8 mouse cellular contexts compared by ENCODE assay signal in genomic region chr19:46317546-46317885, GRCm38 (mm10). TPM values are rescaled to one million over a fixed set of nuclear protein-coding genes. Genes with fewer than 3 reads are reported as not detected.
A peak's percentile ranks its signal among the peaks of the same experiment; 100 is the strongest.
DNase-seq lines count a peak whose midpoint lies in the region; ATAC-seq and TF ChIP-seq lines count a peak whose summit lies in the region.

No protein-coding gene starts in this region.

- H3K27ac ChIP-seq in forebrain, embryonic 10.5 days = no peak overlapping the region
- peak overlapping the region; percentile 62; the same call in 1 of the 2 replicates for H3K27ac ChIP-seq in intestine, postnatal 0 days (ENCODE audit: low read depth, low read length)

- no peaks in the 10 kb centered on the region for H3K36me3 ChIP-seq in forebrain, embryonic 10.5 days (replicated peaks)
- no peaks in the 10 kb centered on the region; the same call in 1 of the 2 replicates for H3K36me3 ChIP-seq in intestine, postnatal 0 days (ENCODE audit: control insufficient read depth, insufficient read depth)
- no peaks in the 10 kb centered on the region for H3K36me3 ChIP-seq in myocyte (ENCODE audit: control insufficient read depth, insufficient read depth)

- WGBS in forebrain, embryonic 10.5 days = 1% methylated on average over 48 of the region's 48 CpGs
- WGBS in intestine, postnatal 0 days = 2% methylated on average over 39 of the region's 48 CpGs

- H3K4me3 ChIP-seq in forebrain, embryonic 10.5 days = peak overlapping the region; percentile 46
- H3K4me3 ChIP-seq in intestine, postnatal 0 days (ENCODE audit: low read depth, low read length) = peak overlapping the region; percentile 39
- H3K4me3 ChIP-seq in myocyte = no peak overlapping the region

- no peak overlapping the region for H3ac ChIP-seq in myocyte (ENCODE audit: control insufficient read depth, insufficient read length)

- TF ChIP-seq CTCF in intestine, postnatal 0 days (IDR thresholded peaks at IDR 0.05; ENCODE audit: low read depth) = no peak

- no peaks in the 10 kb centered on the region for H3K9me3 ChIP-seq in forebrain, embryonic 10.5 days
- H3K9me3 ChIP-seq in intestine, postnatal 0 days (ENCODE audit: control insufficient read depth) = no peaks in the 10 kb centered on the region

- DNase-seq in adrenal gland, adult 2 months = peak; percentile 4
- no peak for DNase-seq in adrenal gland, postnatal 14 days
- DNase-seq in left cerebral cortex, postnatal 4 days = peak; percentile 8
- DNase-seq in left cerebral cortex, postnatal 25 days (ENCODE audit: low spot score in 2 of 2) = no peak
- no peak for DNase-seq in forebrain, embryonic 10.5 days (ENCODE audit: extremely low spot score, low spot score)
- DNase-seq in thymus, postnatal 10 days (ENCODE audit: low spot score in 2 of 2) = no peak

- peak overlapping the region; percentile 66 for H3K4me2 ChIP-seq in intestine, postnatal 0 days (replicated peaks; ENCODE audit: low read depth)
- peak overlapping the region; percentile 18 for H3K4me2 ChIP-seq in myocyte (ENCODE audit: low read depth)

- H3K4me1 ChIP-seq in forebrain, embryonic 10.5 days = peaks cover 69% of the 10 kb centered on the region
- 0 out of 2 replicates have a peak, but pooled peaks cover 2% of the 10 kb centered on the region for H3K4me1 ChIP-seq in intestine, postnatal 0 days (replicated peaks; ENCODE audit: control insufficient read depth, insufficient read depth, low read length)

- peaks cover 100% of the 10 kb centered on the region for H3K27me3 ChIP-seq in forebrain, embryonic 10.5 days (ENCODE audit: poor library complexity, severe bottlenecking)
- peaks cover 62% of the 10 kb centered on the region for H3K27me3 ChIP-seq in intestine, postnatal 0 days (replicated peaks; ENCODE audit: control insufficient read depth, insufficient read depth, low read length)
- peaks cover 31% of the 10 kb centered on the region for H3K27me3 ChIP-seq in myocyte (ENCODE audit: control insufficient read depth, insufficient read depth, insufficient read length)

- 0 out of 2 replicates have a peak, but pooled peaks have one; percentile 0 for ATAC-seq in intestine, postnatal 0 days

- intact Hi-C loops in left cerebral cortex, postnatal 4 days (cut with DNase I) = no loop called here
- intact Hi-C loops in left cerebral cortex, postnatal 25 days (cut with DNase I) = loop anchor here (5.0 kb wide), 1 partner anchor 50 kb away; no protein-coding TSS in a partner anchor

- TF ChIP-seq POLR2A in myocyte (IDR thresholded peaks at IDR 0.05; ENCODE audit: insufficient read length, low read depth) = no peak

- H3K9ac ChIP-seq in intestine, postnatal 0 days (ENCODE audit: low read depth, low read length) = peak overlapping the region; percentile 40

- no peaks in the 10 kb centered on the region for H3K79me2 ChIP-seq in myocyte (ENCODE audit: control insufficient read depth, insufficient read depth)

TF ChIP-seq in myocyte, 11 proteins besides CTCF, POLR2A, EP300 and RAD21:
- no peak for TF ChIP-seq USF1 (IDR thresholded peaks at IDR 0.05; ENCODE audit: low read depth)
- TF ChIP-seq CEBPB (IDR thresholded peaks at IDR 0.05; ENCODE audit: insufficient read depth, poor library complexity, severe bottlenecking) = no peak
- no peak for TF ChIP-seq MAX (IDR thresholded peaks at IDR 0.05; ENCODE audit: low read depth)
- no peak for TF ChIP-seq MYOD1 (IDR thresholded peaks at IDR 0.05; ENCODE audit: control insufficient read depth in 1 of 3, insufficient read length in 2 of 3, low read depth in 2 of 3)
- TF ChIP-seq MYOG (IDR thresholded peaks at IDR 0.05; ENCODE audit: control insufficient read depth in 1 of 3, insufficient read depth in 1 of 3, insufficient read length in 2 of 3, low read depth in 2 of 3) = no peak
- TF ChIP-seq TCF3 (IDR thresholded peaks at IDR 0.05; ENCODE audit: insufficient read length, low read depth) = no peak
- no peak for TF ChIP-seq POLR2AphosphoS2 (IDR thresholded peaks at IDR 0.05; ENCODE audit: insufficient read length, low read depth)
- no peak for TF ChIP-seq REST (IDR thresholded peaks at IDR 0.05; ENCODE audit: insufficient read depth, insufficient read length)
- no peak for TF ChIP-seq E2F4 (IDR thresholded peaks at IDR 0.05; ENCODE audit: insufficient read depth)
- TF ChIP-seq TCF12 (IDR thresholded peaks at IDR 0.05; ENCODE audit: insufficient read depth, poor library complexity, severe bottlenecking) = no peak
- no peak for TF ChIP-seq SRF (IDR thresholded peaks at IDR 0.05; ENCODE audit: control insufficient read depth, insufficient read length, low read depth)
TF ChIP-seq in myocyte: peak in this region for 0.

RNA-seq across cellular contexts. Expression of gene Psd, which starts 9.4 kb away (rescaled TPM):
- total RNA-seq in adrenal gland, adult 2 months (2021) = 1 to 10 TPM; 7.3 to 7.9 TPM
- polyA plus RNA-seq in adrenal gland, adult 2 months (2012; rRNA removed) = 13.7 and 18.1 TPM in 2 replicates
- total RNA-seq in adrenal gland, postnatal 14 days (2021) = 6.0 and 9.3 TPM in 2 replicates
- total RNA-seq in left cerebral cortex, postnatal 4 days (2021) = 100 to 1,000 TPM; 670 to 671 TPM
- 100 to 1,000 TPM; 588 to 629 TPM for total RNA-seq in left cerebral cortex, postnatal 25 days (2021)
- 2.8 and 2.9 TPM in 2 replicates for polyA plus RNA-seq in forebrain, embryonic 10.5 days (2016; fragmentation: Nextera tagmentation; extraction: Ambion mirVana)
- 27.1 and 30.1 TPM in 2 replicates for polyA plus RNA-seq in intestine, postnatal 0 days (2015; fragmentation: Nextera tagmentation; extraction: Ambion mirVana)
- 11.7 TPM for polyA plus RNA-seq in myocyte (2012; fragmentation: generic; extraction: Trizol)

RNA-seq across cellular contexts. Expression of gene Fbxl15, which starts 10.5 kb away (rescaled TPM):
- total RNA-seq in adrenal gland, adult 2 months (2021) = 10 to 100 TPM in 1 of 2 experiments, 1 to 10 TPM in 1; 6.7 to 12.1 TPM
- 41.6 and 60.3 TPM in 2 replicates for polyA plus RNA-seq in adrenal gland, adult 2 months (2012; rRNA removed)
- total RNA-seq in adrenal gland, postnatal 14 days (2021) = 8.2 and 8.7 TPM in 2 replicates
- total RNA-seq in left cerebral cortex, postnatal 4 days (2021) = 10 to 100 TPM; 22.3 to 23.4 TPM
- 10 to 100 TPM; 28.6 to 29.0 TPM for total RNA-seq in left cerebral cortex, postnatal 25 days (2021)
- polyA plus RNA-seq in forebrain, embryonic 10.5 days (2016; fragmentation: Nextera tagmentation; extraction: Ambion mirVana) = 17.9 and 18.0 TPM in 2 replicates
- polyA plus RNA-seq in intestine, postnatal 0 days (2015; fragmentation: Nextera tagmentation; extraction: Ambion mirVana) = 22.0 and 25.3 TPM in 2 replicates
- polyA plus RNA-seq in myocyte (2012; fragmentation: generic; extraction: Trizol) = 15.3 TPM

RNA-seq across cellular contexts. Expression of gene Nfkb2, which starts 13.4 kb away (rescaled TPM):
- total RNA-seq in adrenal gland, adult 2 months (2021) = 10 to 100 TPM; 34.9 to 44.3 TPM
- polyA plus RNA-seq in adrenal gland, adult 2 months (2012; rRNA removed) = 65.7 and 80.9 TPM in 2 replicates
- total RNA-seq in adrenal gland, postnatal 14 days (2021) = 28.3 and 34.1 TPM in 2 replicates
- 1 to 10 TPM; 2.5 to 2.8 TPM for total RNA-seq in left cerebral cortex, postnatal 4 days (2021)
- total RNA-seq in left cerebral cortex, postnatal 25 days (2021) = 1 to 10 TPM; 2.4 to 3.0 TPM
- 3.8 and 3.9 TPM in 2 replicates for polyA plus RNA-seq in forebrain, embryonic 10.5 days (2016; fragmentation: Nextera tagmentation; extraction: Ambion mirVana)
- 6.1 and 6.7 TPM in 2 replicates for polyA plus RNA-seq in intestine, postnatal 0 days (2015; fragmentation: Nextera tagmentation; extraction: Ambion mirVana)
- polyA plus RNA-seq in myocyte (2012; fragmentation: generic; extraction: Trizol) = 67.2 TPM

RNA-seq across cellular contexts. Expression of gene Cuedc2, which starts 21.0 kb away (rescaled TPM):
- total RNA-seq in adrenal gland, adult 2 months (2021) = 10 to 100 TPM; 72.2 to 87.7 TPM
- polyA plus RNA-seq in adrenal gland, adult 2 months (2012; rRNA removed) = 41.3 and 42.5 TPM in 2 replicates
- total RNA-seq in adrenal gland, postnatal 14 days (2021) = 71.8 and 77.5 TPM in 2 replicates
- total RNA-seq in left cerebral cortex, postnatal 4 days (2021) = 100 to 1,000 TPM; 221 to 222 TPM
- 100 to 1,000 TPM; 174 to 185 TPM for total RNA-seq in left cerebral cortex, postnatal 25 days (2021)
- polyA plus RNA-seq in forebrain, embryonic 10.5 days (2016; fragmentation: Nextera tagmentation; extraction: Ambion mirVana) = 206 and 224 TPM in 2 replicates
- 78.8 and 80.0 TPM in 2 replicates for polyA plus RNA-seq in intestine, postnatal 0 days (2015; fragmentation: Nextera tagmentation; extraction: Ambion mirVana)
- polyA plus RNA-seq in myocyte (2012; fragmentation: generic; extraction: Trizol) = 165 TPM

RNA-seq across cellular contexts. Expression of gene Mfsd13a, which starts 23.4 kb away (rescaled TPM):
- total RNA-seq in adrenal gland, adult 2 months (2021) = 1 to 10 TPM; 7.3 to 9.6 TPM
- 43.2 and 63.5 TPM in 2 replicates for polyA plus RNA-seq in adrenal gland, adult 2 months (2012; rRNA removed)
- 5.1 and 5.4 TPM in 2 replicates for total RNA-seq in adrenal gland, postnatal 14 days (2021)
- 10 to 100 TPM; 16.8 to 18.3 TPM for total RNA-seq in left cerebral cortex, postnatal 4 days (2021)
- total RNA-seq in left cerebral cortex, postnatal 25 days (2021) = 10 to 100 TPM; 24.1 to 28.1 TPM
- 12.5 and 13.3 TPM in 2 replicates for polyA plus RNA-seq in forebrain, embryonic 10.5 days (2016; fragmentation: Nextera tagmentation; extraction: Ambion mirVana)
- 11.8 and 12.7 TPM in 2 replicates for polyA plus RNA-seq in intestine, postnatal 0 days (2015; fragmentation: Nextera tagmentation; extraction: Ambion mirVana)
- 1.9 TPM for polyA plus RNA-seq in myocyte (2012; fragmentation: generic; extraction: Trizol)

Comparison
In these comparisons a context has a peak if more than half of its experiments do, and no peak if none do; other contexts are left out.
1. DNase-seq: peak in adrenal gland, adult 2 months (single experiment) and left cerebral cortex, postnatal 4 days (single experiment); none in adrenal gland, postnatal 14 days (single experiment), left cerebral cortex, postnatal 25 days (0 of 2), forebrain, embryonic 10.5 days (single experiment) and thymus, postnatal 10 days (0 of 2).
2. RNA of gene Psd, which starts 9.4 kb away (total RNA-seq): 670 to 671 TPM in left cerebral cortex, postnatal 4 days and 588 to 629 TPM in left cerebral cortex, postnatal 25 days; 7.3 to 7.9 TPM in adrenal gland, adult 2 months and 6.0 to 9.3 TPM in adrenal gland, postnatal 14 days; every median in the first group is over 10 times any median in the second.